Mouse (Mus musculus) spleen, adult 12 weeks (tissue): ENCODE measurements around the gene Pld6.

Source experiments
- DNase-seq: peaks from one replicate; pipeline ENCODE4 v3.0.0; 2022; ENCODE audit warnings: low spot score

The Pld6 gene

DNA sequence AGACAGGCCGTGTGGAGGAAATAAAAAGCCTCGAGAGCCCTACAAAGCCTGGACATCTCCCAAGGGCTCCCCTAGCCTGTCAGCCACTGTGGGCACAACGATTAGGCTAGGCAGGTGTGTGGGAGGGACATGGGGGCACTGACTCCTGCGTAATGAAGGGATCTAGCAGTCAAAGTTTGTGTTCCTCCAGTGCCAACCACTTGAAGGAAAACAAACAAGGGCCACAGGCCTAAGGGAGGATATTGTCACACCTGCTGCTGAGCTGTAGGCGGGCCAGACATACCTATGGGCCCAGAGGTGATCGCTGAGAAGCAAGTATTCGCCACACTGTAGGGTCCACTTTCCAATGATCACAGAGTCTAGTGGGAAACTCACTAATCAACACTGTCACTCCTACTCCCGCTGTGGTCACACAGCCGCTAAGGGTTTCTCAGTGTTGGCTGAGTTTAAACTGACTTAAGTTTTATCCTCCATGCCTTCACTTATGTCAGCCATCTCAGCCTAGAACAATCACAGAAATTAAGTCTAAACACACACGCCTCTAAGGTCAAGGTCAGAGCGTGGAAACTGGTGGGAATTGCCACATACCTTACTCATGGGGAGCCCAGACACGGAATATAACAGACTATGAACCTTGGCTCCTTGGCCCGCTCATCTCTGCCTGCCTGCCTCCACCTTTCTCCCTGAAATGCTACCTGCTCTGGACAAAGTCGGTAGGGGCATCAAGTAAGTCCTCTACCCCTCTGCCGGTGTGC, 824 bp downstream of the Pld6 start:
- DNase-seq, result no peak

DNA sequence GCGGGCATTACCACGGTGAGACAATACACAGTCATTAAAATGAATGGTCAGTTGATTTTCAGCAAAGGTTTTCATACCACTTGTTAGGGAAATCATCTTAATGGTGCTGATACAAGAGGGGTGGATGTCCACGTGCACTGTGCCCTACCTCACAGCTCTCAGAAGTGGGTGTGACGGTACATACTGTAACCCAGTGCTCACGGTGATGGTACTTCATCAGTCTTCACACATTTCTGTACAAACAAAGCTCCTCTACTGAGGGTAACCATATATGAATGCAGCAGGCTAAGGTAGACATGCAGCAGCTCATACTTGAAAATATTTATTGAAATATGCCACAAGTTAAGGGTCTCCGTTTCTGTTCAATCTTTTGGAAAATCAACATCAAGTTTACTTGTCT, 3.9 kb downstream of the Pld6 start:
- DNase-seq, result no peak

DNA sequence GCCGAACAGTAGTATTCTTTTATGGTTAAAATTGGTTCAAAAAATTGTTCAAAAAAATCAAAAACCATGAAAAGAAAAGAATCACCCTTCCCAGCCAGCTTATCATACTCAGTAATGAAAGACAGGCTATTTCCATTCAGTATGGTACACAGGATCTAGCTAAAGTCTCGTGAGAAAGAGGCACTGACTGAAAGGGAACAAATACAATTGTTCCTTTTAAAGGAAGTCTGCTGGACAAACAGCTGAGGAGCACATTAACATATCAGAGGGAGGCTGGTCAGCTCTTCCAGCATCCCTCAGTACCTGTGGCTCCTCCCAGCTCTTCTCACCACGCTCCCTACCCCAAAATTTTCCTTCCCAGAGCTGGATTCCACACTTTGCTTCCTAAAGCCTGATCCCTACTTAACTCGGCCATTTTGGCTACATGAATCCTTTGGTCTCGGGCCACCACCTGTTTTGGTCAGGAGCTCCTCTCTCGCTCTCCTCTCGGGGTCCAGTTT, 5.3 kb downstream of the Pld6 start:
- DNase-seq, result no peak

DNA sequence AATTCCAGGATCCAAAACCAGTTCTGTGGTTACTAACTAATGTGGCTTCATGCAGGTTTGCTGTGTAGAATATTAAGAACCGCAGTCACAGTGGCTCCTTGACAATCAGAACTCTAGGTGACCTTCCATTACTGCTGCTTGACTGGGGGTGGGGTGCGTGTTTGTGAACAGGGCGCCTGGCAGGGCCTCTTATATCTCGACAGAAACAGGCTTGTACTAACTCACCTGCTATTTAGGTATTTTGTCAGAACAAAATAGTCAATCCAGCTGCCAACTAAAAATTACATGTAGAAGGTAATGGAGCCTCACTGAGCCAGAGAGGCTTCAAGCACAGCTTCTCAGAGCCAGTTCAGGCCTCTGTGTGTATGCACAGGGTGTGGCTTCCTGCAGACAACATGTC, 7.2 kb downstream of the Pld6 start:
- no peak for DNase-seq

DNA sequence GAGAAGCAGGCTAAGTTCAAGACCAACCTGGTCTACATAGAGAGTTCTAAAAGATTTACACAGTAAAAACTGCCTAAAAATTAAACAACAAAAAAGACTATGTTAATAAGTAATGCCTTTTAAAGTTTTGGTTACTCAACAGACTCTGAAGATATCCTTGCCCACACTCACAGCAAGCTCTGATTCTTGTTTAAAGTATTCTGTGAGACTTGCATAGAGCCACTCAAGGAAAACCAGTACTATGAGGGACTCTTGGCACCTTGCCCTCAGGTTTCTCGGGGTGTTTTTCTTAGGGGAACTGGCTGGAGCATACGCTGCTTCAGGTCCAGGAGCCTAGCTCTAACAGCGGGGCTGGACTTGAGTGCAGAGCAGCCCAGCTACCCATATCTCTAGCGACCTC, 8.0 kb downstream of the Pld6 start:
- DNase-seq, result no peak

DNA sequence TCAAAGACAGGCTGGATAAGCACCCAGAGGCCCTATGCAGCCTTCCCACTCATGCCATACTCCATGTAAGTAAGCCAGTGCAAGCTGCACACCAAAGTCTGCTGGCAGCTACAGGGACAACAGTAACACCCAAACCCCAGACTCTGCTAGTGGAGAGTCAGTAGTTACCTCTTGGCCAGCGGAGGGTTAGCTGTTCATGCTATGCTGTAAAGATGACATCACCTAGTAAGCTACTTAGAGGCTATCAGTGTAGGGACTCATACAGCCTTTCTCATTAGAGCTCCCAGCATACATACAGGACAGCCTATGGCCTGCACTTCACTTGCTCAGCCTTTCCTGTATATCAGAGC, 8.6 kb downstream of the Pld6 start:
- no peak for DNase-seq

DNA sequence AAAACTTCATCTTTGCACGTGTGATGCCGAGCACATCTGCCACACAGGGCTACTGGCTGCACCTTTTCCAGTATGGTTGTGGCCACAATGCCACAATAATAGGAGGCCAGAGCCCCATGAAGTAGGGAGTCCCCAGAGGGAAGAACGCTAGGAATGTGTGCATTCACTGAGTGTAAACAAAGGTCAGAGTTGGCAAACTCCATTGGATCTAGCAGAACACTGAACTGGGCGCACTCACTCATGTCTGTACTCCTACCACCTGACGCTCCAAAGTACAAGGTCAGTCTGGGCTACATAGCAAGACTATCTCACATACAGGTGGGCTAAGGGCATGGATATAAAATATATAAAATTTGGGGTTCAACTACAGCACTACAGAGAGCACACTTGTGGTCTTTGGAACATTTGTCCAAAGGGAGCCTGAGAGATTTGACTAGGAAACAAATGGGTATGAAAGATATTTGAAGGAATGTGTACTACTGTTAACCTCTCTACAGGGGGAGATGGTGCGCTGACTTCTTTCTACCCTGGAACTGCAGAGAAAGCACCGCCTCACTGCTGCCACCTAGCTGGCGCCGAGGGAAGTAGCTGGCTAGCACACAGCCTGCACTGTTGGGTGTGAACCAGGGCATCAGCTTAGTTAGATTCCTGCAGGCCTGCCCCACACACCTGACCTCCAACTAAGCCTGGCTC, 9.1 kb downstream of the Pld6 start:
- DNase-seq, result peak; percentile 56

DNA sequence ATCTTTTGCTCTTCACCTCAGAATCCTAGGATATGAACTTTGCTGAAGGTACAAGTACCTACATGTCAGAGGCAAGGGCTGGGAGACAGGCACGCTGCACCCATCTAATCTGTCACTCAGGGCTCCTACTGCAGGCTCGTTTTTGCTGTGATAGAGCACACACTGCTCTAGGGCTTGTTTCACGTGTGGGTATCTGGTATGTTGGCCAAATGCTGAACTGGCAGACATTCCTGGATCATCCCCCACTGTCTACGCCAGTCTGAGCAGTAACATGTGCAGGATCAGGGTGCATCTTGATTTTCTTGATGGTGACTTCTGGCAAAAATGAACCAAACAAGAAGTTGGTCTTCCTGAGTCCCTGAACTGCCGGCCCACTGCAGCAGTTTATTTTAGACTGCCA, 10.2 kb downstream of the Pld6 start:
- DNase-seq, result no peak

DNA sequence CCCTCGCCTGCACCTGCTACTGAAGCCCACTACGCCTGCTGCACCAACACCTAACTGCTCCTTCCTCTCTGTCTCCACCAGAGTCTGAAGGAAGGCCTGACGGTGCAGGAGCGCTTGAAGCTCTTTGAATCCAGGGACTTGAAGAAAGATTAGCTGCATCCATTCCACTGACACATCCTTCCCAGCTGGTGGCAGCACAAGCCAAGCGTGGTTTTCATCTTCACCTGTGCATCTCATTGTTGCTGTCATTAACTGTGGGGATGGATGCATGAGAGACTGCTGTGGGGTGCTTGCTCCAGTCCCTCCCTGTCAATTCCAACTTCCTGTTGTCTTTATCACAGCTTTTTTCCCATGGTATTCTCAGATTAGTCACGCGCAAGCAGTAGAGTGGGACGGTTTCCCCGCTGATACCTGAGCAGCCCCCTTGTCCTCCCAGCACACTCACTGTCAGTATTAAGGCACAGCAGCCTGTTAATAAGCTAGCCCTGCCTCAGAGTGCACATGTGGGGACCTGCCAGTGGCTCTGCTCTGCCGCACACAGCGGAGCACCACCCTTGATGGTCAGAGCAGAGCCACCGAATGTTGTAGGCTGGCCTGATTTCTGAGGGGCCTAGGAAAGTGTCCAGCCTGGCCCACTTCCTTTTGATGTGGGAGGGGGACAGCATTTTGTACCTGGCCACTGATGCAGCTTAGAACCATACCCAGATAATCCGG, 11.9 kb downstream of the Pld6 start:
- DNase-seq, result no peak

DNA sequence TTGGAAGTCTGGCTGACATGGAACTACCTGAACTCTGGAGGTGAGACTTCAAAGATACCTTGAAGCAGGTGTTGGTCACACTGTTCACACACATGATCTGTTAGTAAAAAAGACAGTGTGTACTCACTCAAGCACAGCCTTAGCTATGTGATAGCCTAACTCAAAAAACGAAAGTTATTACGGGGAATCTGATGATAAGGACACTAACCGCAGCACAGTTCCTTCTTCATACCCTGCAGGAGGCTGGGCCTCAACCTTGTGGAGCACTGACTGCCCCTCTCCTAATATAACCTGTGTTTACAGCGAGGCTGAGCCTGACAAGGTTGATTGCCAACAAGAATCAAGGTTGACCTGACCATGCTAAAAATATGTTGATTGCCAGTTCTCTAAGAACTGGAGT, 12.9 kb downstream of the Pld6 start:
- DNase-seq, result no peak

DNA sequence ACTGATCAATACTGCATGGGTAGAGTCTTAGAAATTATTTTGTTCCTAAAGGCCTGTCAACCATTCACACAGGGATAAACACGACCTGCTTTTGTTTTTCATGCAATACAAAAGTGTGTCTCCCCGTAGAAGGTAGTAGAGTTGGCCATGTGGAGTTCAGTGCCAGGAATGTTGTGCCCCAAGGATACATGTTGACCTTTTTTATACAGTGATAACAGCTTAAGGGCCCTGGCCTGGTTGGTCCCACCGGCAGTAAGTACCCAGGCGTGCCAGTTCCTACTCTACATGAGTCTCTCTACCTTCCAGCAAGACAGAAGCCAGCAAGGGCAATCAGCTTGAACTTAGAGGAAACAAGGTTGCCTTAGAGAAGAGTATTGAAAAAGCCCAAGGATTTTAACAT, 14.5 kb downstream of the Pld6 start:
- DNase-seq, result no peak

DNA sequence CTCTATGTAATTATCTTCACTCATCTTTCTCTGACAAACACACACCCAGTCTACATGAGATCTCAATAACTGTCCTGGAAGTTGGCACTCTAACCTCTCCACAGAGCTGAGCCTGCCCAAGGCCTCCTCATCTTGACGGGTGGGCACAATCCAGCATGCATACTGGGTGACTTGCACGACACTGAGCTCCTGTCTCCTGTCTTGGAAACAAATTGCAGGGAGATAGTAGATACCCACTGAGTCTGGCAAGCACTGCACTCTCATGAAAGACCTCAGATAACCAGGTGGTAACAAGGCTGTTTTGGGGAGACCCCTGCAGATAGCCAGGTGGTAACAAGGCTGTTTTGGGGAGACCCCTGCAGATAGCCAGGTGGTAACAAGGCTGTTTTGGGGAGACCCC, 15.2 kb downstream of the Pld6 start:
- no peak for DNase-seq

DNA sequence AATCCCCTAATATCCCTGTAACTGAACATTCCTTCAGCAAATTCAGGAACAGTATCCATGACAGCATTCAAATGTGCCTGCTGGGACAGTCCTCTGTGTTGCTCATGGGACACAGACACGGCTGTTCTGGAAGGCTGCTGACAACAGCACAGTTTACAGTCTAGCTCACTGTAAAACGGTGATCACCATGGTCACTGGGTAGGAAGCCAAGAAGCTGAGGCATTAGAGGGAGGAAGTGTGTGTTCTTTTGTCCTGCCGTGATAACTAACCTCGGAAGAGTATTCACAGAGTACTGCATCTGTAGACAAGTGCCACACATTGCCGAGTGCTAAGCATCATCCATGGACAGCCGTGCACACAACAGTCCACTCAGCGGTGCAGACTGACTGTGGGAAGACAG, 16.7 kb downstream of the Pld6 start:
- no peak for DNase-seq

DNA sequence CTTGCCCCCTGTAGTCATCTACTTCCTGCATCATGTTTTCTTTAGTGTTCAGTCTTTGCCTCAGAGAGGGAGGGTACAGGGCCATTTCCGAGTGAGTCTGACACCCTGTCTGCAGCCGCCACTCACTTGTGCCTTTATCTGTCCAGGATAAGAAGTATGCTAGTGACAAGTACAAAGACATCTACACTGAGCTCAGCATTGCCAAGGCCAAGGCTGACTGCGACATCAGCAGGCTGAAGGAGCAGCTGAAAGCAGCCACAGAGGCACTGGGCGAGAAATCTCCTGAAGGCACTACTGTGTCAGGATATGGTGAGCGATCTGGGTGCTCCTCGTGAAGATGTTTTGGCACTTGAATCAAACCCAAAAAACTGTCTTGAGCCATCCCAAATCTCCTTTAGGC, 17.7 kb downstream of the Pld6 start:
- no peak for DNase-seq

DNA sequence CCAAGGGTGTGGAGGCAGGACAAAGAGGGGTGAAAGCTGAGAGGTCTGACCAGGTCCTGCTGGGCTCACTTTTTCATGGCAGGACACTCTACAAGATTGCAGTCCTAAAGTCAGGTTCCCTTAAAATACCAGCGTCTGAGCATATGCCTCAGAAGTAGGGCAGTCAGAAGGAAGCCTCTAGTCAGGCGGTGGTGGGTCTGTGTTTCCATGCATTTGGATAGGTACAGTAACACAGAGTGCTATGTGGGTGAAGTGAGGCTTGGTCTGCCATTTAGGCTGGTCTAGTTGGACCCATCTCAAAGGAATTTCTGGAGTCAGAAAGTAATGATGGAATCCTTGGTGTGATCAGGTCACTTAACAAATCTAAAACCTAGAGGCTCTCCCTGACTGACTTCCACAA, 18.1 kb downstream of the Pld6 start:
- DNase-seq, result no peak

DNA sequence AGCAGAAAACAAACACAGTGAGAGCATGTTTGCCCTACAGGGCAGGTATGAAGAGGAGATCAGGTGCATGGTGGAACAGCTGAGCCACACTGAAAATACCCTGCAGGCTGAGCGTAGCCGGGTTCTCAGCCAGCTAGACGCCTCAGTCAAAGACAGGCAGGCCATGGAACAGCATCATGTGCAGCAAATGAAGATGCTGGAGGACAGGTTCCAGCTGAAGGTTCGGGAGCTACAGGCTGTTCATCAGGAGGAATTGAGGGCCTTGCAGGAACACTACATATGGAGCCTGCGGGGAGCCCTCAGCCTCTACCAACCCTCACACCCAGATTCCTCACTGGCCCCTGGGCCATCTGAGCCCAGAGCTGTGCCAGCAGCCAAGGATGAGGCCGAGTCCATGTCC, 26.6 kb downstream of the Pld6 start:
- DNase-seq, result no peak

DNA sequence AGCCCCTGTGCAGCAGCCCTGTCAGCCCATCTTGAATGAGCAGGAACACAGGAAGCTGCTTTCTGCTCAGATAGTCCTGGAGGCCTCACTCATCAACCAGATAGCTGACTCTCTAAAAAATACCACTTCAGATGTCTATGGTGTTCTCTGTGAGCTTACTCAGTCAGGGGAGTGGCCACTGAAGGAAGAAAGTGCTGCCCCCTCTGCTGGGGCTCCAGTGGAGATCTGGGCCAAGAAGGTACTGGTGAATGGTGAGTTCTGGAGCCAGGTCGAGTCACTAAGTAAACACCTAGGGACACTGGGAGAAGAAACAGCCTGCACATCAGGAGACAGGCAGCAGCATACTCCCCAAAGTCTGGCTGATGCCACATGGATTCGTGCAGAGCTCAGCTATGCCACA, 27.8 kb downstream of the Pld6 start:
- no peak for DNase-seq

DNA sequence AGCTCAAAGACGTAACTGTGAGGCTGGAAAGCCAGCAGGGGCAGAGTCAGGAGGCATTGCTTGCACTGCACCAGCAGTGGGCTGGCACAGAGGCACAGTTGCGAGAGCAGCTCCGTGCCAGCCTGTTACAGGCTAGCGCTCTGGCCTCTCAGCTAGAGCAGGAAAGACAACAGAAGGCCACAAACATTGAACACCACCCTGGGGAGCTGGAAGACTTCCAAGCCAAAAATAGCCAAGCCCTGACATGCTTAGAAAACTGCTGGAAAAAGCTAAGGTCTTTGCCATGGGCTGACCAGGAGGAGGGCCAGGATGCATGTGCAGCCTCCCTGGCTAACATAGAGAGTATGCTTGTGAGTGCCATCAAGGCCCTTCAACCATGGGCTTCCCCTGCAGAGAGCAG, 28.3 kb downstream of the Pld6 start:
- no peak for DNase-seq

DNA sequence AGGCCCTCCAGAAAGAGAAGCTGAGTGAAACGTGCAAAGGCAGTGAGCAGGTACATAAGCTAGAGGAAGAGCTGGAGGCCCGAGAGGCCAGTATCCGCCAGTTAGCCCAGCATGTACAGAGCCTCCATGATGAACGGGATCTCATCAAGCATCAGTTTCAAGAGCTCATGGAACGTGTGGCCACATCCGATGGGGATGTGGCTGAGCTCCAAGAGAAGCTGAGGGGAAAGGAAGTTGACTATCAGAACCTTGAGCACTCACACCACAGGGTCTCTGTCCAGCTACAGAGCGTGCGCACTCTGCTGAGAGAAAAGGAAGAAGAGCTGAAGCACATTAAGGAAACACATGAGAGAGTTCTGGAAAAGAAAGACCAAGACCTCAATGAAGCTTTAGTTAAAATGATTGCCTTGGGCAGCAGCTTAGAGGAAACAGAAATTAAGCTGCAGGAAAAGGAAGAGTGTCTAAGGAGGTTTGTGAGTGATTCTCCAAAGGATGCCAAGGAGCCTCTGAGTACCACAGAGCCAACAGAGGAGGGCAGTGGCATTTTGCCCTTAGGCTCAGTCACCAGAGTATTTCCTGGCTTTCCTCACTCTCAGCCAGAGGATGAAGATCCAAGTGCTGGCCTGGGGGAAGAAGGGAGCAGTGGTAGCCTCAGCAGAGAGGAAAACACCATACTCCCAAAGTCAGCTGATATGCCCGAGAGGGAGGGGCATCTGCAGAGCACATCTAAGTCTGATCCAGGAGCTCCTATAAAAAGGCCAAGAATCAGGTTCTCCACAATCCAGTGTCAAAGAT, 29.1 kb downstream of the Pld6 start:
- DNase-seq, result no peak

DNA sequence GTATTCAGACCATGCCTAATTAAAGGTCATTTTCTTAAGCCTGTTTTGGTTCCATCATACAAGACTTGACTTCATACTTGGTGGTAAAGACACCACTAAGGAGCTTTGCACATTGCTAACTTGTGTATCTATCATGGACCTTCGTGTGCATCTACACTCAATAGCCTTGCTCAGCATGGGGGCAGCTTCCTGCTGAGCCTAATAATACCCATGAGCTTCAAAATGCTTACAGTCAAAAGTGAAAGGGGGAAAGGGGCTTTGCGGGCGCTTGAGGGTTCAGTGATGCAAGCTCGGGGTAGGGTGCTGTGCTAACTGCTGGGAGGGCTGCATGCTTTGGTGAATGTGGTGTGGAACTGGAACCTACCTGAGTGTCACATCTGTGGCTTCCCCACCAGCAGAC, 31.1 kb downstream of the Pld6 start:
- DNase-seq, result no peak

DNA sequence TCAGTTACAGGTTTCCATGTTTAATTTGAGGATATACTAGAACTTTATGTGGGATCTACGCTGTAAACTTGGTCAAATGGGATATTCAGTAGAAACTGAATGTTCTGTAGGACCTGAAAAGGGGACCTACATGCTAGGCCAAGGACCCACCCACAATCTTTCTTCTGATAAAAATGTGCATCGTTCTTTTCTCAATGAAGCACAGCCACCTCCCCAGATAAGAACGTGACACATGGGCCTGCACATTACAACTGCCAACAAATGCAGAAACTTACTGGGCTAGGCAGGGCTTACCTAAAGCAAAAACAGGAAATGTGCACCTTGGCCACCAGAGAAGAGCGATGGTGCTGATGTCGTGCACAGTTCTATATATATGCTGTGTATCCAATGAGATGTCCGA, 32.9 kb downstream of the Pld6 start:
- DNase-seq, result no peak

DNA sequence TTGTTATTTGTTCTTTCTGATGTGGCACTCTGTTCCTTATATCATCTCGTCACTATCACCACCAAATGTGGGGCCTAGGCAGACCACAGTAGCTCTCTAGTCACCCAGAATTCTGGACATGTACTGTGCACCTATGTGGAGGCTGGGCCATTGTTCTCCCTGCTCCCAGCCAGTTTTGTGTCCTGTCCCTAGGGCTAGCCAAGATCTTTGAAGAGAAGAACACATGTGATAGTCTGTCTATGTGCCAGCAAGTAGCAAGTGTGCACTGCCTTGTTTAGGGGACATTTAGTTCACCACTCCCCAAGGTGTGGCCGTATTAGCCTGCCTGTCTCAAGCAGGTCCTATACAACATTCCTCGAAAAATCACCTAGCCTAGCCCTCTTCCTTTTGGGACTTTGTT, 38.4 kb downstream of the Pld6 start:
- DNase-seq, result no peak

DNA sequence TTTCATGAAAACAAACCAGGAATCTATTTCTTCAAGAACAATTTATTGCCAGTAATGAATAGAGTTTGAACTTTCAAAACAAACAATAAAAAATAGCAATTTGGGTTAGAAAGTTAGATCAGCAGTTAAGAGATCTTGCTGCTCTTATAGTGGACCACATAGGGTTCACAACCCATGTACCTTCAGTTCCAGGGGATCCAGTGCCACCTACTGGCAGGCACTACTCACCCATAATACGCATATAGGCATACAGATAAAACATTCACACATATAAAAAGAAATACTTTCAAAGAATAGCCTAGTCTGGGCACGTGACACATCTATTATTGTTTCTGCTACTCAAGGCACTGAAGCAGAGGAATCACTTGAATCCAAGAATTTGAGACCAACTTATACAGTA, 40.8 kb downstream of the Pld6 start:
- DNase-seq, result no peak
